Mouse (Mus musculus) liver, embryonic 16.5 days (tissue): ENCODE data around the gene Larp4. TPM values are rescaled to one million over a fixed set of nuclear protein-coding genes. Genes with fewer than 3 reads are reported as not detected.

Experiments
- ATAC-seq: fragments of 200-750 bp; cut with Nextera tagmentation; 2 replicates; pipeline ENCODE4 v1.8.0; 2017; ENCODE audit warnings: low read depth, mild to moderate bottlenecking, moderate number of reproducible peaks, moderate library complexity
- H3K27ac ChIP-seq: fragments of 300-500 bp; sonication (generic); 2 replicates; pipeline ENCODE4 v1.5.1; 2014; ENCODE audit warnings: mild to moderate bottlenecking, low read length
- H3K27me3 ChIP-seq: fragments of 300-500 bp; sonication (generic); 2 replicates; pipeline ENCODE4 v1.6.1; 2014; ENCODE audit warnings: low read depth, low read length, mixed read lengths; ENCODE audit not compliant: control insufficient read depth, insufficient read depth
- H3K36me3 ChIP-seq: fragments of 300-500 bp; sonication (generic); 2 replicates; pipeline ENCODE4 v1.6.1; 2014; ENCODE audit warnings: mild to moderate bottlenecking; ENCODE audit not compliant: control insufficient read depth, insufficient read depth
- H3K4me1 ChIP-seq: fragments of 300-500 bp; sonication (generic); 2 replicates; pipeline ENCODE4 v1.6.1; 2014; ENCODE audit warnings: low read depth, low read length, mixed read lengths; ENCODE audit not compliant: control insufficient read depth
- H3K4me2 ChIP-seq: fragments of 300-500 bp; sonication (generic); 2 replicates; pipeline ENCODE4 v1.6.1; 2014; ENCODE audit warnings: low read depth, low read length, mixed read lengths
- H3K4me3 ChIP-seq: fragments of 300-500 bp; sonication (generic); 2 replicates; pipeline ENCODE4 v1.5.1; 2014; ENCODE audit warnings: low read depth, mild to moderate bottlenecking, low read length
- H3K9ac ChIP-seq: fragments of 300-500 bp; sonication (generic); 2 replicates; pipeline ENCODE4 v1.6.1; 2014; ENCODE audit warnings: low read depth, low read length
- H3K9me3 ChIP-seq: fragments of 300-500 bp; sonication (generic); replicated peaks from 2 replicates; pipeline ENCODE4 v1.6.1; 2016; ENCODE audit warnings: low read length; ENCODE audit not compliant: control insufficient read depth
- WGBS: fragments of 180-500 bp; shearing (Covaris S2); extraction: QIAGEN DNeasy Blood & Tissue Kit; methylation state at CpG from one replicate; pipeline ENCODE4 v1.1.7; 2014; ENCODE audit not compliant: insufficient replicate concordance; 5-methylcytosine and 5-hydroxymethylcytosine counted together
- polyA plus RNA-seq: library from polyadenylated mRNA; unstranded; fragments of >200 nt; fragmentation: Nextera tagmentation; extraction: Ambion mirVana; gene quantifications from 2 replicates; pipeline ENCODE4 v1.2.1, GENCODE M21; 2015

Larp4 gene
- polyA plus RNA-seq, 1 experiment from 2014 or later, result 17.1 TPM

DNA sequence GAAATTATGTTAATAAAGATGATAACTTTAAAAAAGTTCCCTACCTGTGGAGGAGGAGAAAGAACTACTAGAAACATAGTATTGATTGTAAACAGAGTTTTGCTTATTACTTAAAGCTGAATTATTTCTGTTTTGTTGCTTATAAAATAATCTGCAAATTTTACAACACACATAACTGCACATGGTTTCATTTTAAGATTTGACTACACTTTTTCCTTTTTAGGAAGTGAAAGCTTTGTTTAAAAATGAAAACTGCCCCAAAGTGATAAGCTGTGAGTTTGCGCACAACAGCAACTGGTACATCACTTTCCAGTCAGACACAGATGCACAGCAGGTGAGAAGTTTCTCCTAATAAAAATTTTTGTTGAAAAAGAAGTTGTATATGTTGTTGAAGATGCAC is 23.2 kb downstream of the Larp4 start:
- no peak overlapping the region for H3K4me3 ChIP-seq
- H3K4me2 ChIP-seq, result no peak overlapping the region
- no peak overlapping the region for H3K9ac ChIP-seq
- H3K27me3 ChIP-seq, result no peaks in the 10 kb centered on the region
- H3K36me3 ChIP-seq, result peaks cover 18% of the 10 kb centered on the region
- ATAC-seq, result no peak
- no peaks in the 10 kb centered on the region for H3K4me1 ChIP-seq
- H3K9me3 ChIP-seq, result no peaks in the 10 kb centered on the region
- no peak overlapping the region for H3K27ac ChIP-seq
- WGBS, result 95% methylated on average over 1 of the region's 1 CpGs

DNA sequence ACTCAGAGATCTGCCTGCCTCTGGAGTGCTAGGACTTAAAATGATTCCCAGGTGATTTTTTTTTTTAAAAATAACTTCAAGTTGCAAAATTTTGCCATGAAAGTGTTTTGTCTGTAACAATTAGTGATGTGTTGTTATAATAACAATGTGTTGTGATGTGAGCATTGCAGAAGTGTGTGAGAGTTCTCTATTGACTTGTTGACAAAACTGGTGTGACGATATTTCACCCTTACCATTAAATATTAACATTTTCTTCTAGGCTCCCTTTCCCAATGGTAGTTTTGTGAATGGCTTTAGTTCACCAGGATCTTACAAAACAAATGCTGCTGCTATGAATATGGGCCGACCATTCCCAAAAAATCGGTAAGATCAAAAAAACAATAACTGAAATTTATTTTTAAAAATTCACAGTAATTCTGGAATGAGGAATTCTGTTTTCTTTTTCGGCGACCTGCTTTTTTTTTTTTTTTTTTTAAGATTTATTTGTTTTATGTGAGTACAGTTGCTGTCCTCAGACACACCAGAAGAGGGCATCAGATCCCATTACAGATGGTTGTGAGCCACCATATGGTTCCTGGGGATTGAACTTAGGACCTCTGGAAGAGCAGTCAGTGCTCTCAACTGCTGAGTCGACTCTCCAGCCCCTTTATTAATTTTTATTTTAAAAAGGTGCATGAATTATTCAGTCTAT is 27.4 kb downstream of the Larp4 start:
- 75% methylated on average over 6 of the region's 6 CpGs for WGBS
- no peak for ATAC-seq

DNA sequence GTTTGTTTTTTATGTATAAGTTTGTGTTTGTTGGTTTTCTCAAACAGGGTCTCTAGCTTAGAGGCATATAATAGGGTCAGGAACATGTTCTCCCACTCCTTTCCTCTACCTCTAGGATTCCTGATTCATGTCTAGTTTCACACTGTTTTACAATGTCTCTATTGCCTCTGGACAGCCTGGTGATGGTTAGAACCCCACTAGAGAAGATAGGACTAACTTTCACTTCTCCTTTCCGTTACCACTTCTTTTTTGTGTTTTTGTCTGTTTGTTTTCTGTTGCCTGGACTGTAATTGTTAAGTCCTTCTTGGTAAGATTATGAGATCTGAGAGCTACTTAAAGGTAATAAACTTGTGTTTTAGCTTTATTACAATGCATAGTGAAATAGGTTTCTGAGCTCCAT is 29.5 kb downstream of the Larp4 start:
- 79% methylated on average over 1 of the region's 1 CpGs for WGBS
- Histone ChIP-seq H3K9ac (no peak overlapping the region), H3K4me1 (no peaks in the 10 kb centered on the region), H3K27ac (no peak overlapping the region), H3K36me3 (peaks cover 20% of the 10 kb centered on the region), H3K4me3 (no peak overlapping the region), H3K27me3 (no peaks in the 10 kb centered on the region), H3K4me2 (no peak overlapping the region), H3K9me3 (no peaks in the 10 kb centered on the region)
- ATAC-seq, result no peak

More for the DNA sequence above, 27.4 kb downstream of the Larp4 start:
- Histone ChIP-seq H3K4me1 (no peaks in the 10 kb centered on the region), H3K9ac (no peak overlapping the region), H3K27me3 (no peaks in the 10 kb centered on the region), H3K4me2 (no peak overlapping the region), H3K27ac (no peak overlapping the region), H3K4me3 (no peak overlapping the region), H3K9me3 (no peaks in the 10 kb centered on the region), H3K36me3 (peaks cover 18% of the 10 kb centered on the region)

DNA sequence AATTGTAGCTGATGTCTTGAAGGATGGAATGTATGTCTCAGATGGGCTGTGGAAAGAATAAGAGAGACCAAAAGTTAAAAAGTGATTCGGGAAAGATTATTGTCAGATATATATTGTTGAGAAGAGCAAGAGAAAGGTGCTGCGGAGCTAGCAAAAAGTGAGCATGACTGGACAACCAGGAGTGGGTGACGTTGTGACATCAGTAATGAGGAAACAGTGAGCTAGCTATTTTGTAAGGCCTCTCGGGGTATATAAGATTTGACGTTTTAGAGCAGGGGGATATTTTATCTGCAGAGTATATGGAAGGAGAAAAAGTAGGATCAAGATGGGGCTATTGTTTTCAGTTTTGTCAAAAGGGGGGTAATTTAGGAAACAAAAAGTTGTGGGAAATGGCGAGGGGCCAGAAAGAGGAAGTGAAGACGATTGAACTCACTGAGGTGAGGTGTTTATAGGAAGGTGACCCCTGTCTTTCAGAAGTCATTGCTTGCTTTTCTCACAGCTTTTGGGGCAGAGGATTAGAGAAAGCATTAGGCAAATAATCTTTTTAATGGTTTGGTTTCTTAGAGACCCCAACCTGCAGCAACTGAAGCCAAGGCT is 34.9 kb downstream of the Larp4 start:
- Histone ChIP-seq H3K4me2 (no peak overlapping the region), H3K9me3 (no peaks in the 10 kb centered on the region), H3K4me3 (no peak overlapping the region), H3K9ac (no peak overlapping the region), H3K36me3 (peaks cover 28% of the 10 kb centered on the region), H3K4me1 (no peaks in the 10 kb centered on the region), H3K27me3 (no peaks in the 10 kb centered on the region), H3K27ac (no peak overlapping the region)
- ATAC-seq, result no peak
- 64% methylated on average over 7 of the region's 7 CpGs for WGBS

DNA sequence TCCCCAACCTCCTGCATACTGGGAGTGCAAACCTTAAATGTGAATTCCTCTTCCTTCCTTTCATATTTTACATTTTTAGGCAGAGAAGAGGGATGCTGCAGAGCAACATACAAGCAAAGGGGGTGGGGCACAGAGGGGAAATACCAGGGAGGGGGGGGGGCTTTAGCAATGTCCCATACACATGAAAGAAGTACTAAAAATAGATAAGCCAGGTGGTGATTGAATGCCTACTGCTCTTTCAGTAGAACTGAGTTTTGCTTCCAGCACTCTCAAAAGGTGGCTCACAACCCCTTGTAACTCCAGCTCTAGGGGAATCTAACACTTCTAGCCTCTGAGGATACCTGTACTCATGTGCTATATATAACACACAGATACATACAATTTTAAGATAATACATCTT is 36.3 kb downstream of the Larp4 start:
- Histone ChIP-seq H3K36me3 (peaks cover 29% of the 10 kb centered on the region), H3K4me1 (no peaks in the 10 kb centered on the region), H3K27ac (no peak overlapping the region), H3K9me3 (no peaks in the 10 kb centered on the region), H3K4me3 (no peak overlapping the region), H3K27me3 (no peaks in the 10 kb centered on the region), H3K4me2 (no peak overlapping the region), H3K9ac (no peak overlapping the region)
- ATAC-seq, result no peak

DNA sequence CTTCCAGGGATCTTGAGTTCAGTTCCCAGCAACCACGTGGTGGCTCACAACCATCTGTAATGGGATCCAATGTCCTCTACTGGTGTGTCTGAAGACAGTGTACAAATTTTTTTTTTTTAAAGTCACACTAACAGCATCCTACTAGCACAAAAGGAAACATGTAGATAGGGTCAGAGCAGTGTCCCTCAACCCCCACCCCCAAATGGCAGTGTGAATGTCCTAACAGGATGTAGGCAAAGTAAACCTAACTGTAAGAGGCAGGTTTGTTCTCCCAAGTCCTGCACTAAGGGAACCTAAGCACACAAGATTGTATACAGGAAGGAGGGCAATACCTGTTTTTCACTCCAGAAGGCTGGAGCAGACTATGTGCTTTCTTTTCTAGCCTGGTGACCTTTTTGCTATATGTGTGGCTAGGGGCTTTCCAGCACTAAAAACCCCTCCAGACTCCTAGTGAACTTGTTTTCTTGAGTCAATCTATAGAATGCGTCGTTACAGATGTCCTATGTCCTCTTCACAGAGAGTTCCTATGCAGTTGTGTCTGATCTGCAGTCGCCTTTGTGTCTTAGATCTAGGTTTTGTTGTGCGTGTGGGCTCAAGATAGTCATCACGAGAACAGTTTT is 48.5 kb downstream of the Larp4 start:
- 64% methylated on average over 6 of the region's 6 CpGs for WGBS
- Histone ChIP-seq H3K27me3 (no peaks in the 10 kb centered on the region), H3K9ac (no peak overlapping the region), H3K9me3 (no peaks in the 10 kb centered on the region), H3K27ac (no peak overlapping the region), H3K4me3 (no peak overlapping the region), H3K4me2 (no peak overlapping the region), H3K36me3 (0 out of 2 replicates have a peak, but pooled peaks cover 4% of the 10 kb centered on the region), H3K4me1 (no peaks in the 10 kb centered on the region)
- no peak for ATAC-seq

DNA sequence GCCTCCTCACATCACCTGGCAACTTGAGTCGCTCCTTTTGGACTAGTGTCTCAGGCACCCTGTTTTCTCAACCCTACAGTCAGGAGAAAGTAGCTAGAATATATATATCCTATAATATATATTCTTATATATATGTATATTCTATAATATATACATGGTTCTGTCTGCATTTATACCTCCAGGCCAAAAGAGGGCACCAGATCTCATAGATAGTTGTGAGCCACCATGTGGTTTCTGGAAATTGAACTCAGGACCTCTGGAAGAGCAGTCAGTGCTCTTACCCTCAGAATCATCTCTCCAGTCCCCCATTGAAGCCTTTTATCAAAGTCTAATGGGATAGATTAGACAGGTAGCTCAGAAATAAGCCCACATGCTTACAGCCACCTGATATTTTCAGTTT is 51.3 kb downstream of the Larp4 start:
- no peak overlapping the region for H3K9ac ChIP-seq
- WGBS, result 64% methylated on average over 1 of the region's 1 CpGs
- H3K27ac ChIP-seq, result no peak overlapping the region
- H3K4me2 ChIP-seq, result no peak overlapping the region
- H3K9me3 ChIP-seq, result no peaks in the 10 kb centered on the region
- no peak overlapping the region for H3K4me3 ChIP-seq
- ATAC-seq, result no peak
- H3K36me3 ChIP-seq, result no peaks in the 10 kb centered on the region
- peaks cover 3% of the 10 kb centered on the region for H3K4me1 ChIP-seq
- H3K27me3 ChIP-seq, result no peaks in the 10 kb centered on the region

DNA sequence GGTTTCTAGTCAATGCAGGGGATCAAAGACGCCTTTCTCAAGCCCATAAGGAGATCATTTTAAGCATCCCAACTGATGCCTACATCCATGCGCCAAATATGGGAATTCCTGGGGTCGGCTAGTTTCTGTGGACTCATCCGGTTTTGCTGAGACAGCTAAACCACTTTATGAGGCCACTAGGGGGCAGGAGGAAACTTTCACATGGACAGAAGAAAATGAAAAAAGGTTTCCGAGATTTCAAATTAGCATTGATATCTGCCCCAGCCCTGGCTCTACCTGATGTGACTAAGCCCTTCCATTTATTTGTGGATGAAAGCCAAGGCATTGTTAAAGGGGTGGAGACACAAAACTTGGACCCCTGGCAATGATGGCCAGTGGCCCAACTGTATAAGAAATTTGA is 53.1 kb downstream of the Larp4 start:
- H3K4me1 ChIP-seq, result peaks cover 3% of the 10 kb centered on the region
- no peak overlapping the region for H3K9ac ChIP-seq
- H3K9me3 ChIP-seq, result no peaks in the 10 kb centered on the region
- H3K4me3 ChIP-seq, result no peak overlapping the region
- H3K27me3 ChIP-seq, result no peaks in the 10 kb centered on the region
- H3K36me3 ChIP-seq, result no peaks in the 10 kb centered on the region
- 14% methylated on average over 5 of the region's 5 CpGs for WGBS
- H3K4me2 ChIP-seq, result no peak overlapping the region
- H3K27ac ChIP-seq, result no peak overlapping the region
- ATAC-seq, result no peak

DNA sequence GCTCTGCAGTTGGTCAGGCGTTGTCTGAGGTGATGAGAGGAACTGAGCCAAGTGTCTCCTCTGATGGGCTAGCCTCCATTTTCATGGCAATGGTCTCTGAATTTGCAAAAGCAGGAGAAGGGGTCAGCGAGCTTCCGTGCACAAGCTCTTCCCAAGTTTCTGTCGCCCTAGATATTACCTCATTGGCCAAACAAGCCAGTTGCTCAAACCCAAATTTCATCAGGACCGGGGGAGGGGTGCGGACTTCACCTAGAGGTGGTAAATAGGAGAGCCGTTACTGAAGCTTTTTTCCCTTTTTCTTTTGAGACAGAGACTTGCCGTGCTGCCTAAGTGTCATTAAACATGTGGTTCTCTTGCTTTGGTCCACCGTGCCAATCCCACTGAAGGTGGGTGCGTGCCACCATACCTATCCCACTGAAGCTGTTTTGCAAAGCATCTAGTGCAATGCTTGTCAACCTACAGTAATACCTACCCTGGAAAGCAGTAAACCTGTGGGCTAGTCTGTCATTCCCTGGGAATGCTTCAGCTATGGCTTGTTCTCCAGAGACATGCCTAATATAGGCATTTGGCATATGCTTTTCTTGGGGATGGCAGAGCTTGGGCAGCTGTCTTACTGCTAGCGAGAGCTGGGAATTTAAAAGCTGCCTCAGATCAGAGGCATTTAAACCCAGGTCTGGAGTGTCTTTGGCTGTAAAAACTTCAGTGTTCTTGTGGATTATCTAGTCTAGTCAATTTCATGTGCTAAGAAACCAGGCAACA is 55.4 kb downstream of the Larp4 start:
- Histone ChIP-seq H3K9ac (no peak overlapping the region), H3K4me3 (no peak overlapping the region), H3K4me2 (no peak overlapping the region), H3K27me3 (no peaks in the 10 kb centered on the region), H3K9me3 (no peaks in the 10 kb centered on the region), H3K4me1 (peaks cover 3% of the 10 kb centered on the region), H3K36me3 (no peaks in the 10 kb centered on the region), H3K27ac (no peak overlapping the region)
- WGBS, result 56% methylated on average over 11 of the region's 11 CpGs
- ATAC-seq, result no peak
